Comparison of ENCODE assay signal across 8 mouse cellular contexts in genomic region chr10:80623457-80624191, GRCm38 (mm10). TPM values are rescaled to one million over a fixed set of nuclear protein-coding genes. Genes with fewer than 3 reads are reported as not detected.
DNase-seq lines count a peak whose midpoint lies in the region; ATAC-seq and TF ChIP-seq lines count a peak whose summit lies in the region.

No protein-coding gene starts in this region.

- H3K4me1 ChIP-seq in liver, embryonic 12.5 days: peaks cover 83% of the 10 kb centered on the region
- H3K4me1 ChIP-seq in thymus, adult 2 months (replicated peaks; ENCODE audit: control insufficient read depth, insufficient read depth, low read length): peaks cover 39% of the 10 kb centered on the region

- H3K36me3 ChIP-seq in liver, embryonic 12.5 days: peaks cover 9% of the 10 kb centered on the region; the same call in 1 of the 2 replicates
- no peaks in the 10 kb centered on the region for H3K36me3 ChIP-seq in thymus, adult 2 months (ENCODE audit: control insufficient read depth, insufficient read depth, low read length)

- WGBS in liver, embryonic 12.5 days (ENCODE audit: insufficient replicate concordance): 13% methylated on average over 15 of the region's 15 CpGs
- 1% methylated on average over 15 of the region's 15 CpGs for WGBS in thymus, adult 2 months

- peak overlapping the region; percentile 98 for H3K4me2 ChIP-seq in liver, embryonic 12.5 days

- H3K9ac ChIP-seq in liver, embryonic 12.5 days: peak overlapping the region; percentile 95

- H3K9me3 ChIP-seq in liver, embryonic 12.5 days (replicated peaks): no peaks in the 10 kb centered on the region

- peak; percentile 61 for TF ChIP-seq POLR2A in thymus, adult 2 months (IDR thresholded peaks at IDR 0.05; ENCODE audit: control insufficient read depth, extremely low read depth, insufficient read depth, low read length, poor library complexity)

- ATAC-seq in inflammation-experienced regulatory T-cells, adult 6 months: peak; percentile 17
- no peak for ATAC-seq in liver, embryonic 12.5 days
- ATAC-seq in monocyte, adult 5-6 weeks (replicated peaks; ENCODE audit: insufficient number of reproducible peaks, low FRiP score, low TSS enrichment, poor library complexity, severe bottlenecking): 0 out of 2 replicates have a peak, but pooled peaks have one; percentile 5

- TF ChIP-seq CTCF in thymus, adult 2 months (IDR thresholded peaks at IDR 0.05; ENCODE audit: borderline replicate concordance, control insufficient read depth, extremely low read depth, insufficient read depth, low read length, poor library complexity): no peak

- no peaks in the 10 kb centered on the region for H3K27me3 ChIP-seq in liver, embryonic 12.5 days (replicated peaks)
- no peaks in the 10 kb centered on the region for H3K27me3 ChIP-seq in thymus, adult 2 months (ENCODE audit: control insufficient read depth, insufficient read depth, low read length)

- H3K27ac ChIP-seq in liver, embryonic 12.5 days: peak overlapping the region; percentile 96
- H3K27ac ChIP-seq in thymus, adult 2 months (ENCODE audit: control insufficient read depth, insufficient read depth, low read length): peak overlapping the region; percentile 99

- peak overlapping the region; percentile 90 for H3K4me3 ChIP-seq in liver, embryonic 12.5 days
- peak overlapping the region; percentile 89 for H3K4me3 ChIP-seq in thymus, adult 2 months (ENCODE audit: control insufficient read depth, insufficient read depth, low read length)

- peak; percentile 46 to 51 for DNase-seq in right cerebral cortex, adult 2 months (ENCODE audit: low spot score in 2 of 2)
- DNase-seq in right cerebral cortex, postnatal 14 days: no peak
- DNase-seq in cerebellum, adult 9-11 months: peak; percentile 84
- peak; percentile 56 for DNase-seq in gastrocnemius, postnatal 25 days
- DNase-seq in thymus, adult 2 months: peak; percentile 88

RNA-seq across cellular contexts. Expression of gene Csnk1g2, which starts 1.0 kb away (rescaled TPM):
- total RNA-seq in gastrocnemius, postnatal 25 days (2021): 10 to 100 TPM; 85.8 to 99.9 TPM
- polyA plus RNA-seq in inflammation-experienced regulatory T-cells, adult 6 months (2017; shearing (Covaris generic)): 10 to 100 TPM; 11.7 to 16.3 (median 13.2) TPM
- polyA plus RNA-seq in liver, embryonic 12.5 days (2016; fragmentation: Nextera tagmentation; extraction: Ambion mirVana): 106 TPM in 2 replicates
- total RNA-seq in monocyte, adult 5-6 weeks (2017): 174 to 193 TPM (median 192 TPM) in 3 replicates
- polyA plus RNA-seq in thymus, adult 2 months (2012; rRNA removed): 492 and 499 TPM in 2 replicates

RNA-seq across cellular contexts. Expression of gene Gm49322, which starts 17.8 kb away (rescaled TPM):
- under 1 TPM; 0.21 to 0.33 TPM for total RNA-seq in gastrocnemius, postnatal 25 days (2021)
- polyA plus RNA-seq in inflammation-experienced regulatory T-cells, adult 6 months (2017; shearing (Covaris generic)): 1 to 10 TPM; 5.3 to 8.4 (median 8.3) TPM
- 2.6 and 3.0 TPM in 2 replicates for polyA plus RNA-seq in liver, embryonic 12.5 days (2016; fragmentation: Nextera tagmentation; extraction: Ambion mirVana)
- total RNA-seq in monocyte, adult 5-6 weeks (2017): 0.78 to 1.0 TPM in 2 of 3 replicates, not detected in the other
- polyA plus RNA-seq in thymus, adult 2 months (2012; rRNA removed): 7.5 and 8.1 TPM in 2 replicates

RNA-seq across cellular contexts. Expression of gene Adat3, which starts 20.9 kb away (rescaled TPM):
- 1 to 10 TPM in 1 of 2 experiments, under 1 TPM in 1; 0.92 to 1.2 TPM for total RNA-seq in gastrocnemius, postnatal 25 days (2021)
- 1 to 10 TPM; 2.6 to 4.2 (median 3.1) TPM for polyA plus RNA-seq in inflammation-experienced regulatory T-cells, adult 6 months (2017; shearing (Covaris generic))
- polyA plus RNA-seq in liver, embryonic 12.5 days (2016; fragmentation: Nextera tagmentation; extraction: Ambion mirVana): 7.0 and 7.4 TPM in 2 replicates
- 1.8 TPM in 1 of 3 replicates, not detected in the others for total RNA-seq in monocyte, adult 5-6 weeks (2017)
- 42.9 and 48.2 TPM in 2 replicates for polyA plus RNA-seq in thymus, adult 2 months (2012; rRNA removed)

RNA-seq across cellular contexts. Expression of gene Scamp4, which starts 21.0 kb away (rescaled TPM):
- 10 to 100 TPM; 14.3 to 18.4 TPM for total RNA-seq in gastrocnemius, postnatal 25 days (2021)
- 100 to 1,000 TPM in 2 of 3 experiments, 10 to 100 TPM in 1; 96.2 to 110 (median 108) TPM for polyA plus RNA-seq in inflammation-experienced regulatory T-cells, adult 6 months (2017; shearing (Covaris generic))
- polyA plus RNA-seq in liver, embryonic 12.5 days (2016; fragmentation: Nextera tagmentation; extraction: Ambion mirVana): 63.3 and 65.2 TPM in 2 replicates
- 6.0 to 11.2 TPM (median 7.9 TPM) in 3 replicates for total RNA-seq in monocyte, adult 5-6 weeks (2017)
- polyA plus RNA-seq in thymus, adult 2 months (2012; rRNA removed): 151 and 156 TPM in 2 replicates

RNA-seq across cellular contexts. Expression of gene Btbd2, which starts 33.2 kb away (rescaled TPM):
- total RNA-seq in gastrocnemius, postnatal 25 days (2021): 10 to 100 TPM; 30.5 to 31.4 TPM
- polyA plus RNA-seq in inflammation-experienced regulatory T-cells, adult 6 months (2017; shearing (Covaris generic)): 10 to 100 TPM in 1 of 3 experiments, 1 to 10 TPM in 2; 3.4 to 10.4 (median 9.2) TPM
- polyA plus RNA-seq in liver, embryonic 12.5 days (2016; fragmentation: Nextera tagmentation; extraction: Ambion mirVana): 26.0 and 27.3 TPM in 2 replicates
- total RNA-seq in monocyte, adult 5-6 weeks (2017): 14.6 to 23.9 TPM (median 23.1 TPM) in 3 replicates
- polyA plus RNA-seq in thymus, adult 2 months (2012; rRNA removed): 94.7 and 103 TPM in 2 replicates
